Mouse (Mus musculus) urinary bladder, postnatal 36 days (tissue): ENCODE data around the gene Rptor.

Experiments
- DNase-seq, 2 experiments: peaks; one replicate each; pipeline ENCODE4 v3.0.0; 2022; ENCODE audit warnings: low spot score in 2 of 2, mixed read lengths in 1 of 2

Rptor gene

GRCm38 (mm10) chr11:119907006-119907650 is 304.4 kb downstream of the Rptor start:
- no peak for DNase-seq

GRCm38 (mm10) chr11:119907711-119908110 is 305.0 kb downstream of the Rptor start:
- no peak for DNase-seq

GRCm38 (mm10) chr11:119909436-119909835 is 306.7 kb downstream of the Rptor start:
- DNase-seq, result peak; percentile 50 to 57

GRCm38 (mm10) chr11:119912845-119913244 is 310.1 kb downstream of the Rptor start:
- DNase-seq, result no peak

- peak; percentile 85 for DNase-seq
Observed at GRCm38 (mm10) chr11:119913291-119913934, 310.7 kb downstream of the Rptor start, which contains the start of gene Chmp6. Chmp6 (plus strand) TSS chr11:119913441.

GRCm38 (mm10) chr11:119913935-119914314 is 311.2 kb downstream of the Rptor start:
- no peak for DNase-seq

- no peak for DNase-seq
Observed at GRCm38 (mm10) chr11:119914381-119914780, 311.7 kb downstream of the Rptor start.

GRCm38 (mm10) chr11:119915666-119916065 is 313.0 kb downstream of the Rptor start:
- no peak for DNase-seq

GRCm38 (mm10) chr11:119916102-119916790 is 313.5 kb downstream of the Rptor start:
- DNase-seq, result peak in 1 of 2 experiments; percentile 64

- no peak for DNase-seq
Observed at GRCm38 (mm10) chr11:119916834-119917469, 314.2 kb downstream of the Rptor start.

- DNase-seq, result no peak
Observed at GRCm38 (mm10) chr11:119918521-119918920, 315.8 kb downstream of the Rptor start.

- DNase-seq, result no peak
Observed at GRCm38 (mm10) chr11:119919432-119919831, 316.7 kb downstream of the Rptor start.

GRCm38 (mm10) chr11:119919897-119920296 is 317.2 kb downstream of the Rptor start:
- peak in 1 of 2 experiments; percentile 66 for DNase-seq

- DNase-seq, result no peak
Observed at GRCm38 (mm10) chr11:119920668-119921067, 318.0 kb downstream of the Rptor start.

- DNase-seq, result no peak
Observed at GRCm38 (mm10) chr11:119925176-119925575, 322.5 kb downstream of the Rptor start.

GRCm38 (mm10) chr11:119926762-119927161 is 324.1 kb downstream of the Rptor start:
- DNase-seq, result no peak

GRCm38 (mm10) chr11:119928023-119928681 is 325.4 kb downstream of the Rptor start:
- DNase-seq, result peak in 1 of 2 experiments; percentile 61

GRCm38 (mm10) chr11:119929603-119930265 is 327.0 kb downstream of the Rptor start:
- DNase-seq, result no peak

- no peak for DNase-seq
Observed at GRCm38 (mm10) chr11:119931809-119932208, 329.1 kb downstream of the Rptor start.

- DNase-seq, result no peak
Observed at GRCm38 (mm10) chr11:119933142-119933541, 330.4 kb downstream of the Rptor start.
